Mouse (Mus musculus) gastrocnemius, adult 2 months (tissue): ENCODE results near the gene Kcna4. TPM values are rescaled to one million over a fixed set of nuclear protein-coding genes. Genes with fewer than 3 reads are reported as not detected.

ENCODE experiments used
- DNase-seq: peaks from one replicate; pipeline ENCODE4 v3.0.0; 2022
- H3K27ac ChIP-seq: fragments of 200-600 bp; 2 replicates; pipeline ENCODE4 v1.8.1; 2022; ENCODE audit warnings: mild to moderate bottlenecking
- H3K4me3 ChIP-seq: fragments of 200-600 bp; 2 replicates; pipeline ENCODE4 v1.8.1; 2022; ENCODE audit warnings: mild to moderate bottlenecking, moderate library complexity
- CTCF ChIP-seq: fragments of 200-600 bp; IDR thresholded peaks from 2 replicates; pipeline ENCODE4 v1.8.1; 2022; ENCODE audit warnings: antibody characterized with exemption, mild to moderate bottlenecking, moderate library complexity
- intact Hi-C: fragments of 180-260 bp; cut with DNase I; formaldehyde crosslinking; loops from one replicate; pipeline ENCODE4 v1.15.1; 2025
- total RNA-seq, 2 experiments: library from RNA; stranded (reverse); gene quantifications; 2 replicates each; pipeline ENCODE4 v1.2.3; 2021

The Kcna4 gene
- total RNA-seq, 2 experiments from 2014 or later, result not detected

GRCm38 (mm10) chr2:107341291-107341690, 50.9 kb downstream of the Kcna4 start:
- TF ChIP-seq CTCF, result no peak
- no peak overlapping the region for H3K27ac ChIP-seq
- DNase-seq, result no peak
- no peak overlapping the region for H3K4me3 ChIP-seq
- intact Hi-C loops, result no loop called here

- intact Hi-C loops, result no loop called here
- H3K4me3 ChIP-seq, result no peak overlapping the region
- TF ChIP-seq CTCF, result no peak
- no peak for DNase-seq
- no peak overlapping the region for H3K27ac ChIP-seq
Measured at GRCm38 (mm10) chr2:107344807-107345206, 54.4 kb downstream of the Kcna4 start.

GRCm38 (mm10) chr2:107345299-107345698, 54.9 kb downstream of the Kcna4 start:
- DNase-seq, result no peak
- H3K4me3 ChIP-seq, result no peak overlapping the region
- TF ChIP-seq CTCF, result no peak
- H3K27ac ChIP-seq, result no peak overlapping the region
- intact Hi-C loops, result no loop called here

Other genes with a start within 250 kb of the Kcna4 start
- gene Fshb, start 231.0 kb upstream of the Kcna4 start, total RNA-seq, result not detected